Mouse (Mus musculus): ENCODE results near the gene Hist1h4i. TPM values are rescaled to one million over a fixed set of nuclear protein-coding genes. Genes with fewer than 3 reads are reported as not detected.

The Hist1h4i gene
- polyA plus RNA-seq, 1 experiment from 2014 or later, result 25.5 TPM

DNA sequence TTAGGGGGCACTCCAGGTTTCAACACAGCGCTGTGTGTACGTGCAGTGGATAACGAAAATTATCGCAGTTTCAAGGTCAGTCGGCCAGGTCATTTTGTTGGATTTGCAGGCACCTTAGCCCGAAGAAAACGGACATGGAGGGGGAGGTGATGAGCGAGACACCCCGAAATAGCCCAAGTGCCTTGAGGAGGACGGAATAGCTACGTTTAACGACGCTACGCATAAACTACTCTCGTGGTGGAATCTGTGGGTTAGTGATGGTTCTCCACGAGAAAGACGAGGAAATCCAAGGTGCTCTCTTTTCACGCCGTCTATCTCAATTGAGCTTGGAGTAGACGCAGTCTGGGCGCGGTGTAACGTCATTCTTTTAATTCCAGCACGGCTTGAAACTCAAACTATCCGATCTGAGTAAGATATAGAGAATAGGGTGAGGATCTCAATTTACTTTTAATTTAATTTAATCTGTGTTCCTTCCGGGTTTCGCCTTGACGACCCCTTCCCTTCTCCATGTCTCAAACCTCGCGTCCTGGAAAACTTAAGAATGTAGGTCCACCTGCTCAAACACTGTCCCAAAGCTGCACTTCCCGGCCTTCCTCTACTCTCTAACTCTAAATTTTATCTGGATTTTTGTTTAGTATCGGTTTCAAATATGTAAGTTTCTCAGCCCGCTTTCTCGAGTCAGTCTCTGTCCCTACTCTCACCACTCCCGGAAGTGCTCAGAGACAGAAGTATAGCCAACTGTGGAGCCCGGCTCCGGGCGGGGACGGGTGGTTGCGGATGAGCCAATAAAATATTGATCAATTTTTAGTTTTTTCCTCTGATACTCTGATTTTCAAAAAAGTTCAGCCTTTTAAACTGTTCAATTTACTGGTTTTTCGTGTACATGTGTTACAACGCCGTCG is 21.0 kb downstream of the Hist1h4i start:
- no peaks in the 10 kb centered on the region for H3K9me3 ChIP-seq (ENCODE audit: control insufficient read depth, low read length)
- H3K4me2 ChIP-seq (ENCODE audit: low read depth), result peak overlapping the region; percentile 57
- peak overlapping the region; percentile 42 for H3K4me3 ChIP-seq (ENCODE audit: low read depth, low read length)
- WGBS, result under 1% methylated on average over 44 of the region's 44 CpGs
- ATAC-seq (ENCODE audit: insufficient read depth, low FRiP score, low TSS enrichment) (no peak), DNase-seq (ENCODE audit: low spot score) (no peak)
- no peak overlapping the region for H3K27ac ChIP-seq (ENCODE audit: low read depth, low read length)
- no peak overlapping the region for H3K9ac ChIP-seq (ENCODE audit: low read length)
- peaks cover 15% of the 10 kb centered on the region for H3K27me3 ChIP-seq (ENCODE audit: control insufficient read depth, insufficient read depth, low read length)
- no peaks in the 10 kb centered on the region for H3K36me3 ChIP-seq (ENCODE audit: control insufficient read depth, insufficient read depth, low read length)
- H3K4me1 ChIP-seq (ENCODE audit: control insufficient read depth, insufficient read depth, low read length), result 0 out of 2 replicates have a peak, but pooled peaks cover 3% of the 10 kb centered on the region

GRCm38 (mm10) chr13:22015479-22016450 is 25.4 kb downstream of the Hist1h4i start:
- Histone ChIP-seq H3K9ac (ENCODE audit: low read length) (no peak overlapping the region), H3K27me3 (ENCODE audit: control insufficient read depth, insufficient read depth, low read length) (peaks cover 52% of the 10 kb centered on the region), H3K4me2 (ENCODE audit: low read depth) (no peak overlapping the region), H3K9me3 (ENCODE audit: control insufficient read depth, low read length) (no peaks in the 10 kb centered on the region), H3K4me3 (ENCODE audit: low read depth, low read length) (no peak overlapping the region), H3K27ac (ENCODE audit: low read depth, low read length) (no peak overlapping the region), H3K4me1 (ENCODE audit: control insufficient read depth, insufficient read depth, low read length) (0 out of 2 replicates have a peak, but pooled peaks cover 3% of the 10 kb centered on the region), H3K36me3 (ENCODE audit: control insufficient read depth, insufficient read depth, low read length) (no peaks in the 10 kb centered on the region)
- WGBS, result 15% methylated on average over 27 of the region's 27 CpGs
- peak; percentile 39; the same call in 1 of the 2 replicates for ATAC-seq (ENCODE audit: insufficient read depth, low FRiP score, low TSS enrichment)
- peak; percentile 77 for DNase-seq (ENCODE audit: low spot score)

- Histone ChIP-seq H3K36me3 (ENCODE audit: control insufficient read depth, insufficient read depth, low read length) (no peaks in the 10 kb centered on the region), H3K9ac (ENCODE audit: low read length) (no peak overlapping the region), H3K4me2 (ENCODE audit: low read depth) (peak overlapping the region; percentile 15; the same call in 1 of the 2 replicates), H3K9me3 (ENCODE audit: control insufficient read depth, low read length) (no peaks in the 10 kb centered on the region), H3K27me3 (ENCODE audit: control insufficient read depth, insufficient read depth, low read length) (peaks cover 61% of the 10 kb centered on the region), H3K4me3 (ENCODE audit: low read depth, low read length) (no peak overlapping the region), H3K4me1 (ENCODE audit: control insufficient read depth, insufficient read depth, low read length) (no peaks in the 10 kb centered on the region), H3K27ac (ENCODE audit: low read depth, low read length) (no peak overlapping the region)
- ATAC-seq (ENCODE audit: insufficient read depth, low FRiP score, low TSS enrichment), result no peak
- 9% methylated on average over 17 of the region's 17 CpGs for WGBS
- peak; percentile 51 for DNase-seq (ENCODE audit: low spot score)
Measured at GRCm38 (mm10) chr13:22014411-22014845, 26.7 kb downstream of the Hist1h4i start.

- ATAC-seq (ENCODE audit: insufficient read depth, low FRiP score, low TSS enrichment) (no peak), DNase-seq (ENCODE audit: low spot score) (no peak)
- Histone ChIP-seq H3K4me2 (ENCODE audit: low read depth) (no peak overlapping the region), H3K9ac (ENCODE audit: low read length) (no peak overlapping the region), H3K4me1 (ENCODE audit: control insufficient read depth, insufficient read depth, low read length) (no peaks in the 10 kb centered on the region), H3K4me3 (ENCODE audit: low read depth, low read length) (no peak overlapping the region), H3K9me3 (ENCODE audit: control insufficient read depth, low read length) (no peaks in the 10 kb centered on the region), H3K27me3 (ENCODE audit: control insufficient read depth, insufficient read depth, low read length) (peaks cover 64% of the 10 kb centered on the region), H3K27ac (ENCODE audit: low read depth, low read length) (no peak overlapping the region), H3K36me3 (ENCODE audit: control insufficient read depth, insufficient read depth, low read length) (no peaks in the 10 kb centered on the region)
- 11% methylated on average over 13 of the region's 13 CpGs for WGBS
Measured at GRCm38 (mm10) chr13:22013716-22014115, 27.4 kb downstream of the Hist1h4i start.

DNA sequence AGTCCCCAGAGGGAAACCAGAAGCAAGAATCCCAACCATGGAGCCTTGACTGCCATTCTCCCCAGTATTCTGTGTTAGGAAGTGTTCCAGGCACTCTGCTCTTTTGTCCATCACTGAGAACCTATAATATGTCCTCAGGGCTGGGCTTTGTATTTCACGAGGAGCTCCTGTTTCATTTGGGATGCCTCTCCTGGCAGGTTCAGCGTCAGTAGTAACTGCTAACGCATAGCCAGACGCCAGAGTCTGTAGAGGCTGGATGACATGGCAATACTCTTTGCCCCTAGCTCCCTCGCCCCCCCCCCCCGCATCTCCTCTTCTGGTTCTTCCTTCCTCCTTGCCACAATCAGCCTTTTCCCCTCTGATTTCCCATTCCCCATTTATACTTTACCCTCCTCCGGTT is 31.5 kb downstream of the Hist1h4i start, which contains the start of gene Prss16:
Gene Prss16 (minus strand): TSS at position 101 of the 400 bp plus-strand sequence.
- H3K27me3 ChIP-seq (ENCODE audit: control insufficient read depth, insufficient read depth, low read length), result peaks cover 91% of the 10 kb centered on the region
- no peak for DNase-seq (ENCODE audit: low spot score)
- no peaks in the 10 kb centered on the region for H3K9me3 ChIP-seq (ENCODE audit: control insufficient read depth, low read length)
- no peak within 1 kb of the TSS for H3K4me3 ChIP-seq (ENCODE audit: low read depth, low read length)
- no peak within 1 kb of the TSS for H3K4me2 ChIP-seq (ENCODE audit: low read depth)
- ATAC-seq (ENCODE audit: insufficient read depth, low FRiP score, low TSS enrichment), result no peak
- H3K4me1 ChIP-seq (ENCODE audit: control insufficient read depth, insufficient read depth, low read length), result peaks cover 14% of the 10 kb centered on the region
- no peak within 1 kb of the TSS for H3K27ac ChIP-seq (ENCODE audit: low read depth, low read length)
- no peaks in the 10 kb centered on the region for H3K36me3 ChIP-seq (ENCODE audit: control insufficient read depth, insufficient read depth, low read length)
- WGBS, result 33% methylated on average over 6 of the region's 7 CpGs
- no peak within 1 kb of the TSS for H3K9ac ChIP-seq (ENCODE audit: low read length)

DNA sequence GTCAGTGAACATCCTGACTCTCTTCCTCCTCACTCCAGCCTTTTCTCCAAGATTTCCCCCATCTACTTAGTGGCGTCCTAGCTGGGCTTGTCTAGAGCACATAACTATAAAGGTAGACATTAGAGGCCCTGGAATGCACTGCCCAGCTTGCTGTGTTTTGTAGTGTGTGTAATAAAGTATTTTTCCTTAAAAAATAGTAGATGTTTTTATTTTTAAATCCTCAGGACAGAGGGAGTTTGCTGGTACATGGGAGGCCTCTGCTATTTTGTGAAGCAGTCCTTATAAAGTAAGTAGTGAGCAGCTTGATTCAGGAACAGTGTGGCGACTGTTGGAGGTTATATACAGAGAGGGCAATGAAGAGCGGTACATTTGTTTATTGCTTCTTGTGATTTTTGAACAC is 32.5 kb downstream of the Hist1h4i start:
- 67% methylated on average over 3 of the region's 3 CpGs for WGBS
- Histone ChIP-seq H3K27me3 (ENCODE audit: control insufficient read depth, insufficient read depth, low read length) (peaks cover 91% of the 10 kb centered on the region), H3K27ac (ENCODE audit: low read depth, low read length) (no peak overlapping the region), H3K4me1 (ENCODE audit: control insufficient read depth, insufficient read depth, low read length) (peaks cover 14% of the 10 kb centered on the region), H3K9me3 (ENCODE audit: control insufficient read depth, low read length) (no peaks in the 10 kb centered on the region), H3K36me3 (ENCODE audit: control insufficient read depth, insufficient read depth, low read length) (no peaks in the 10 kb centered on the region), H3K9ac (ENCODE audit: low read length) (no peak overlapping the region), H3K4me3 (ENCODE audit: low read depth, low read length) (no peak overlapping the region), H3K4me2 (ENCODE audit: low read depth) (no peak overlapping the region)
- DNase-seq (ENCODE audit: low spot score) (no peak), ATAC-seq (ENCODE audit: insufficient read depth, low FRiP score, low TSS enrichment) (no peak)

- Histone ChIP-seq H3K4me2 (ENCODE audit: low read depth) (no peak overlapping the region), H3K9ac (ENCODE audit: low read length) (no peak overlapping the region), H3K27ac (ENCODE audit: low read depth, low read length) (no peak overlapping the region), H3K4me3 (ENCODE audit: low read depth, low read length) (no peak overlapping the region), H3K9me3 (ENCODE audit: control insufficient read depth, low read length) (no peaks in the 10 kb centered on the region), H3K27me3 (ENCODE audit: control insufficient read depth, insufficient read depth, low read length) (peaks cover 93% of the 10 kb centered on the region), H3K36me3 (ENCODE audit: control insufficient read depth, insufficient read depth, low read length) (no peaks in the 10 kb centered on the region), H3K4me1 (ENCODE audit: control insufficient read depth, insufficient read depth, low read length) (peaks cover 14% of the 10 kb centered on the region)
- no peak for ATAC-seq (ENCODE audit: insufficient read depth, low FRiP score, low TSS enrichment)
- WGBS, result 44% methylated on average over 7 of the region's 7 CpGs
- DNase-seq (ENCODE audit: low spot score), result no peak
Measured at GRCm38 (mm10) chr13:22007872-22008271, 33.3 kb downstream of the Hist1h4i start.

DNA sequence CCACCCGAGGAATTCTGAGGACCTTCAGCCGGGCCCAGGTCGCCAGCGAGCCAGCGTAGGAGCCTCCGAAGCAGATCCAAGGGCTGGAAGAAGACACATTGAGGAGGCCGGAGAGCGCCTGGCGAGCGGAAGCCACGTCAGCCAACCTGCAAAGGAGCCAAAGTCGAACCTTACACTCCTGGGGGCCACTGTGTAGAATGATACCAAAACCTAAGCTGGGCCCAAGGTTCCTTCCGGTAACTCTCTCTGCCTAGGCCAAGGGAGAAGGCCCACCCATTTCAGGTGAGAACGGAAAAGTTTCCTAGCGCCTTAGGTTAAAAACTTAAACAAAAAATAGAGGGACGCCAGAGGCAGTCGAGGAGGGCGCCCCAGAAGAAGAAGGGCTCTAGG is 34.0 kb downstream of the Hist1h4i start:
- H3K4me3 ChIP-seq (ENCODE audit: low read depth, low read length), result peak overlapping the region; percentile 44
- H3K4me2 ChIP-seq (ENCODE audit: low read depth), result peak overlapping the region; percentile 79
- ATAC-seq (ENCODE audit: insufficient read depth, low FRiP score, low TSS enrichment) (no peak), DNase-seq (ENCODE audit: low spot score) (no peak)
- peaks cover 93% of the 10 kb centered on the region for H3K27me3 ChIP-seq (ENCODE audit: control insufficient read depth, insufficient read depth, low read length)
- H3K9ac ChIP-seq (ENCODE audit: low read length), result no peak overlapping the region
- H3K9me3 ChIP-seq (ENCODE audit: control insufficient read depth, low read length), result no peaks in the 10 kb centered on the region
- H3K36me3 ChIP-seq (ENCODE audit: control insufficient read depth, insufficient read depth, low read length), result no peaks in the 10 kb centered on the region
- H3K27ac ChIP-seq (ENCODE audit: low read depth, low read length), result no peak overlapping the region
- WGBS, result 1% methylated on average over 18 of the region's 18 CpGs
- peaks cover 14% of the 10 kb centered on the region for H3K4me1 ChIP-seq (ENCODE audit: control insufficient read depth, insufficient read depth, low read length)
